Mouse (Mus musculus) brain, embryonic 14.5 days (tissue): ENCODE measurements around the gene Nol8.

Experiments used
- CTCF ChIP-seq: fragments of 200-500 bp; IDR thresholded peaks from 2 replicates; pipeline ENCODE4 v1.5.1; 2012; ENCODE audit warnings: inconsistent platforms, mild to moderate bottlenecking, moderate library complexity, borderline replicate concordance; ENCODE audit not compliant: insufficient read depth, insufficient read length; ENCODE audit errors: extremely low read depth
- POLR2A ChIP-seq: fragments of 200-500 bp; IDR thresholded peaks from 2 replicates; pipeline ENCODE4 v1.6.1; 2012; ENCODE audit warnings: mild to moderate bottlenecking, inconsistent platforms, borderline replicate concordance; ENCODE audit not compliant: poor library complexity, insufficient read depth, insufficient read length, severe bottlenecking; ENCODE audit errors: extremely low read depth

DNA sequence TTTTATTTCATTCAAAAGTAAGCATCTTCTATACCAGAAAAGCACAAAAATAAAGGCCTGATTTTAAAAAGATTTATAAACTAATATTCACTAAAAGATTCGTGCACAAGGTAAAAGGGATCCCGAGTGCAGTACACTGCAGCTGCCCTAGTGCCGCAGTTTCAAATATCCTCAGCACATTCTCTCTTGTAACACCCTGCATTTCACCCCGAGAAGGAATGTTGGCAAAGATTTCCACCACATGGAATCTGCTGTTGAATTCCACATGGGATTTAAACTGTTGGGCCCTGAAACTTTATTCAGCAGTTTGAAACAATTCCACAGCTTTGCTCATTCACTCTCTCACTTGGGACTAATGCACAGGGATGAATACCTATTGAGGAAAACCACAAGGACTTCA is 45.2 kb upstream of the Nol8 start, which contains the start of gene Ogn:
- no peak for TF ChIP-seq CTCF
- no peak for TF ChIP-seq POLR2A
